Mouse (Mus musculus): Measurements from ENCODE around the gene Ackr4. TPM values are rescaled to one million over a fixed set of nuclear protein-coding genes. Genes with fewer than 3 reads are reported as not detected.

Gene Ackr4
- polyA plus RNA-seq, 1 experiment from 2014 or later: 0.31 TPM

Other genes starting within 250 kb of the Ackr4 start
- 3.7 and 4.2 TPM in 2 replicates for gene Nphp3, start 124.4 kb downstream of the Ackr4 start, polyA plus RNA-seq (2014; fragmentation: Nextera tagmentation; extraction: Ambion mirVana)
- gene Gm28305, start 86.3 kb downstream of the Ackr4 start, polyA plus RNA-seq (2014; fragmentation: Nextera tagmentation; extraction: Ambion mirVana): not detected in 2 replicates
- 68.1 and 68.6 TPM in 2 replicates for gene Uba5, start 63.8 kb downstream of the Ackr4 start, polyA plus RNA-seq (2014; fragmentation: Nextera tagmentation; extraction: Ambion mirVana)
- 7.9 and 9.2 TPM in 2 replicates for gene Acad11, start 63.6 kb downstream of the Ackr4 start, polyA plus RNA-seq (2014; fragmentation: Nextera tagmentation; extraction: Ambion mirVana)
- 19.8 and 31.5 TPM in 2 replicates for gene Dnajc13, start 136.0 kb upstream of the Ackr4 start, polyA plus RNA-seq (2014; fragmentation: Nextera tagmentation; extraction: Ambion mirVana)
- 0.37 and 0.63 TPM in 2 replicates for gene Acpp, start 210.8 kb upstream of the Ackr4 start, polyA plus RNA-seq (2014; fragmentation: Nextera tagmentation; extraction: Ambion mirVana)